Mouse (Mus musculus): Measurements from ENCODE around the gene Sema5a.

The Sema5a gene

GRCm38 (mm10) chr15:32247281-32247680, 2.7 kb downstream of the Sema5a start:
- in situ Hi-C loops (cut with MboI, MseI), result no loop called here

- in situ Hi-C loops (cut with MboI, MseI), result no loop called here
These were observed 10.2 kb downstream of the Sema5a start for GRCm38 (mm10) chr15:32254806-32255205.

- in situ Hi-C loops (cut with MboI, MseI), result no loop called here
These were observed 12.7 kb downstream of the Sema5a start for GRCm38 (mm10) chr15:32257340-32257739.

GRCm38 (mm10) chr15:32257886-32258319, 13.3 kb downstream of the Sema5a start:
- in situ Hi-C loops (cut with MboI, MseI), result no loop called here

- in situ Hi-C loops (cut with MboI, MseI), result no loop called here
These were observed 14.9 kb downstream of the Sema5a start for GRCm38 (mm10) chr15:32259362-32260096.

- in situ Hi-C loops (cut with MboI, MseI), result no loop called here
These were observed 16.3 kb downstream of the Sema5a start for GRCm38 (mm10) chr15:32260942-32261341.

GRCm38 (mm10) chr15:32263651-32264050, 19.0 kb downstream of the Sema5a start:
- in situ Hi-C loops (cut with MboI, MseI), result no loop called here

GRCm38 (mm10) chr15:32264822-32265377, 20.3 kb downstream of the Sema5a start:
- in situ Hi-C loops (cut with MboI, MseI), result no loop called here

GRCm38 (mm10) chr15:32265378-32265934, 20.8 kb downstream of the Sema5a start:
- in situ Hi-C loops (cut with MboI, MseI), result no loop called here

- in situ Hi-C loops (cut with MboI, MseI), result no loop called here
These were observed 21.7 kb downstream of the Sema5a start for GRCm38 (mm10) chr15:32266122-32266820.

- in situ Hi-C loops (cut with MboI, MseI), result no loop called here
These were observed 25.5 kb downstream of the Sema5a start for GRCm38 (mm10) chr15:32270106-32270505.

GRCm38 (mm10) chr15:32273925-32274324, 29.3 kb downstream of the Sema5a start:
- in situ Hi-C loops (cut with MboI, MseI), result no loop called here

- in situ Hi-C loops (cut with MboI, MseI), result no loop called here
These were observed 30.4 kb downstream of the Sema5a start for GRCm38 (mm10) chr15:32275020-32275419.

GRCm38 (mm10) chr15:32278600-32278999, 34.0 kb downstream of the Sema5a start:
- in situ Hi-C loops (cut with MboI, MseI), result no loop called here

- in situ Hi-C loops (cut with MboI, MseI), result no loop called here
These were observed 36.8 kb downstream of the Sema5a start for GRCm38 (mm10) chr15:32281374-32281773.

- in situ Hi-C loops (cut with MboI, MseI), result no loop called here
These were observed 40.1 kb downstream of the Sema5a start for GRCm38 (mm10) chr15:32284688-32285087.

GRCm38 (mm10) chr15:32286296-32286695, 41.7 kb downstream of the Sema5a start:
- in situ Hi-C loops (cut with MboI, MseI), result no loop called here

- in situ Hi-C loops (cut with MboI, MseI), result no loop called here
These were observed 43.9 kb downstream of the Sema5a start for GRCm38 (mm10) chr15:32288480-32288879.

- in situ Hi-C loops (cut with MboI, MseI), result no loop called here
These were observed 46.4 kb downstream of the Sema5a start for GRCm38 (mm10) chr15:32291000-32291399.

- in situ Hi-C loops (cut with MboI, MseI), result no loop called here
These were observed 51.9 kb downstream of the Sema5a start for GRCm38 (mm10) chr15:32296523-32296922.

- in situ Hi-C loops (cut with MboI, MseI), result no loop called here
These were observed 52.7 kb downstream of the Sema5a start for GRCm38 (mm10) chr15:32297266-32297665.

- in situ Hi-C loops (cut with MboI, MseI), result no loop called here
These were observed 53.9 kb downstream of the Sema5a start for GRCm38 (mm10) chr15:32298525-32298924.
